Mouse (Mus musculus): ENCODE results near the gene Ppp6r2. TPM values are rescaled to one million over a fixed set of nuclear protein-coding genes. Genes with fewer than 3 reads are reported as not detected.

Ppp6r2 gene
- total and polyA plus RNA-seq, 3 experiments, result 8.7 to 14.7 (median 10.3) TPM

GRCm38 (mm10) chr15:89334774-89335537, 123.6 kb downstream of the Ppp6r2 start:
- no peaks in the 10 kb centered on the region for H3K79me2 ChIP-seq (replicated peaks; ENCODE audit: control insufficient read depth, extremely low read depth, insufficient read depth, poor library complexity, severe bottlenecking)
- no peak for DNase-seq (ENCODE audit: extremely low read depth)
- no peak overlapping the region for H3K27ac ChIP-seq (ENCODE audit: insufficient read depth, low read depth)
- dilution Hi-C loops (cut with MboI; ENCODE audit: extremely low pct_ligation_motif_present, extremely low pct_unique_long_range_greater_than_20kb, low sequenced_read_pairs), result no loop called here
- H3K4me3 ChIP-seq (replicated peaks in 1 of 3; ENCODE audit: low read depth in 2 of 3, low read length in 2 of 3, poor library complexity in 1 of 3), result no peak overlapping the region
- peaks cover 6 to 15% of the 10 kb centered on the region in 2 experiments for H3K4me1 ChIP-seq (ENCODE audit: control insufficient read depth in 1 of 2, insufficient read depth in 2 of 2)
- no peak overlapping the region for H3K9ac ChIP-seq (ENCODE audit: insufficient read depth, low read depth)
- no peak for TF ChIP-seq MAFK (IDR thresholded peaks at IDR 0.05; ENCODE audit: insufficient replicate concordance, low read length)
- TF ChIP-seq JUND (conservative IDR thresholded peaks at IDR 0.05; ENCODE audit: low read depth, low read length), result no peak
- TF ChIP-seq RCOR1 (conservative IDR thresholded peaks at IDR 0.05; ENCODE audit: low read depth, low read length), result no peak
- TF ChIP-seq POLR2AphosphoS2 (IDR thresholded peaks at IDR 0.05; ENCODE audit: low read depth, low read length), result no peak
- no peak for TF ChIP-seq NRF1 (IDR thresholded peaks at IDR 0.05; ENCODE audit: low read depth, low read length)
- no peak for TF ChIP-seq USF1 (IDR thresholded peaks at IDR 0.05; ENCODE audit: low read depth, low read length)
- TF ChIP-seq JUN (IDR thresholded peaks at IDR 0.05; ENCODE audit: insufficient read depth, low read depth, low read length), result no peak
- TF ChIP-seq MEF2A (IDR thresholded peaks at IDR 0.05; ENCODE audit: borderline replicate concordance, low read depth, low read length), result no peak
- TF ChIP-seq MXI1 (IDR thresholded peaks at IDR 0.05; ENCODE audit: low read depth, low read length), result no peak
- no peak for TF ChIP-seq HCFC1 (IDR thresholded peaks at IDR 0.05; ENCODE audit: low read depth, low read length)
- TF ChIP-seq USF2 (conservative IDR thresholded peaks at IDR 0.05; ENCODE audit: low read depth, low read length), result no peak
- H3K4me2 ChIP-seq (ENCODE audit: insufficient read depth, low read depth, poor library complexity, severe bottlenecking), result no peak overlapping the region
- no peaks in the 10 kb centered on the region for H3K36me3 ChIP-seq (replicated peaks in 1 of 2; ENCODE audit: control insufficient read depth in 1 of 2, insufficient read depth in 1 of 2, low read length in 1 of 2)
- in situ Hi-C loops (cut with MboI; ENCODE audit: low pct_ligation_motif_present, low pct_unique_long_range_greater_than_20kb, low sequenced_read_pairs), result no loop called here
- no peaks in the 10 kb centered on the region for H3K9me3 ChIP-seq (replicated peaks; ENCODE audit: low read length)
- peaks cover 1% of the 10 kb centered on the region for H3K27me3 ChIP-seq (replicated peaks)

- H3K36me3 ChIP-seq (replicated peaks in 1 of 2; ENCODE audit: control insufficient read depth in 1 of 2, insufficient read depth in 1 of 2, low read length in 1 of 2), result no peaks in the 10 kb centered on the region
- H3K79me2 ChIP-seq (replicated peaks; ENCODE audit: control insufficient read depth, extremely low read depth, insufficient read depth, poor library complexity, severe bottlenecking), result no peaks in the 10 kb centered on the region
- in situ Hi-C loops (cut with MboI; ENCODE audit: low pct_ligation_motif_present, low pct_unique_long_range_greater_than_20kb, low sequenced_read_pairs), result no loop called here
- H3K27me3 ChIP-seq (replicated peaks), result peaks cover 1% of the 10 kb centered on the region
- H3K9me3 ChIP-seq (replicated peaks; ENCODE audit: low read length), result no peaks in the 10 kb centered on the region
- no peak overlapping the region for H3K4me2 ChIP-seq (ENCODE audit: insufficient read depth, low read depth, poor library complexity, severe bottlenecking)
- H3K4me3 ChIP-seq (replicated peaks in 1 of 3; ENCODE audit: low read depth in 2 of 3, low read length in 2 of 3, poor library complexity in 1 of 3), result no peak overlapping the region
- no peak overlapping the region for H3K9ac ChIP-seq (ENCODE audit: insufficient read depth, low read depth)
- H3K27ac ChIP-seq (ENCODE audit: insufficient read depth, low read depth), result no peak overlapping the region
- DNase-seq (ENCODE audit: extremely low read depth), result no peak
- TF ChIP-seq NRF1 (IDR thresholded peaks at IDR 0.05; ENCODE audit: low read depth, low read length), result no peak
- no peak for TF ChIP-seq ELF1 (IDR thresholded peaks at IDR 0.05; ENCODE audit: low read depth, low read length)
- TF ChIP-seq POLR2AphosphoS2 (IDR thresholded peaks at IDR 0.05; ENCODE audit: low read depth, low read length), result no peak
- TF ChIP-seq USF2 (conservative IDR thresholded peaks at IDR 0.05; ENCODE audit: low read depth, low read length), result no peak
- TF ChIP-seq KAT2A (IDR thresholded peaks at IDR 0.05; ENCODE audit: insufficient replicate concordance, low read length), result no peak
- no peak for TF ChIP-seq E2F4 (IDR thresholded peaks at IDR 0.05; ENCODE audit: insufficient replicate concordance, low read depth, low read length)
- no peak for TF ChIP-seq RAD21 (IDR thresholded peaks at IDR 0.05; ENCODE audit: low read depth, low read length)
- TF ChIP-seq BHLHE40 (IDR thresholded peaks at IDR 0.05; ENCODE audit: low read depth, low read length), result no peak
- TF ChIP-seq ZKSCAN1 (IDR thresholded peaks at IDR 0.05; ENCODE audit: borderline replicate concordance, low read depth, low read length), result no peak
- TF ChIP-seq ZMIZ1 (IDR thresholded peaks at IDR 0.05; ENCODE audit: low read depth, low read length), result no peak
- TF ChIP-seq TBP (conservative IDR thresholded peaks at IDR 0.05; ENCODE audit: low read depth, low read length), result no peak
- no peak for TF ChIP-seq MXI1 (IDR thresholded peaks at IDR 0.05; ENCODE audit: low read depth, low read length)
- TF ChIP-seq SMC3 (IDR thresholded peaks at IDR 0.05; ENCODE audit: low read depth, low read length), result no peak
- TF ChIP-seq MAZ (IDR thresholded peaks at IDR 0.05; ENCODE audit: low read depth, low read length), result no peak
- TF ChIP-seq MEF2A (IDR thresholded peaks at IDR 0.05; ENCODE audit: borderline replicate concordance, low read depth, low read length), result no peak
- dilution Hi-C loops (cut with MboI; ENCODE audit: extremely low pct_ligation_motif_present, extremely low pct_unique_long_range_greater_than_20kb, low sequenced_read_pairs), result no loop called here
- H3K4me1 ChIP-seq (ENCODE audit: control insufficient read depth in 1 of 2, insufficient read depth in 2 of 2), result peaks cover 4 to 11% of the 10 kb centered on the region in 2 experiments
These were observed 125.1 kb downstream of the Ppp6r2 start for GRCm38 (mm10) chr15:89336422-89336821.
